Mouse (Mus musculus): ENCODE measurements at regions not wholly inside any gene's neighbourhood (a gene's known extent, or its start where the extent isn't known, plus 50 kb on each side); places are given as distances from the start of the nearest gene placed in this dataset.

DNA sequence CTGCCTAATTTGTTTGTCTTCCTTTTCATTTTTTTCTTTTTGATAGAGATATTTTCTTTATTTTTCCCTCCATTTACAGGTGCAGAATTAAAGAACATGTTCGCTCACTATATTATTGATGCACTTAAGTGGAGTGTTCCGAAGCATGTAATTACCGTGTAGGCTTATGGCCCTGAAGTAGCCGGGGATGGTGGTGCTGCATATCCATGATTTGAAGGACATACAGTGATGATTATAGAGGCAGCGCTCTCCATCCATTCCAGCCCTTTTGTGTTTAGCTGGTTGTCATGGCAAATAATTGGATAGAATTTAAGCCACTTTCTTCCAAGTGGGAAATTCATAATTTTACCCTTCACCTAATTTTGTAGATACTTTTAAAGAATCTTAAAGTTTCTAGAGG, 581.5 kb downstream of the Isl1 start:
- TF ChIP-seq POLR2A (IDR thresholded peaks at IDR 0.05; ENCODE audit: borderline replicate concordance, extremely low read depth, low read depth, low read length) (no peak), CTCF (IDR thresholded peaks at IDR 0.05; ENCODE audit: insufficient read depth, low read length) (no peak)

All from lung, adult 2 months (tissue).